Mouse (Mus musculus) left cerebral cortex, postnatal 14 days (tissue): ENCODE measurements around the gene Thsd7a. TPM values are rescaled to one million over a fixed set of nuclear protein-coding genes. Genes with fewer than 3 reads are reported as not detected.

ENCODE experiments used
- DNase-seq, 2 experiments: peaks; one replicate each; pipeline ENCODE4 v3.0.0; 2021 to 2022; ENCODE audit warnings: low spot score in 2 of 2, mixed read lengths in 1 of 2
- intact Hi-C: fragments of 180-260 bp; cut with DNase I; formaldehyde crosslinking; loops from one replicate; pipeline ENCODE4 v1.15.1; 2025
- total RNA-seq, 2 experiments: library from RNA; stranded (reverse); gene quantifications; 2 replicates each; pipeline ENCODE4 v1.2.3; 2021

Gene Thsd7a
- total RNA-seq, 2 experiments from 2014 or later = 48.0 to 58.4 TPM

DNA sequence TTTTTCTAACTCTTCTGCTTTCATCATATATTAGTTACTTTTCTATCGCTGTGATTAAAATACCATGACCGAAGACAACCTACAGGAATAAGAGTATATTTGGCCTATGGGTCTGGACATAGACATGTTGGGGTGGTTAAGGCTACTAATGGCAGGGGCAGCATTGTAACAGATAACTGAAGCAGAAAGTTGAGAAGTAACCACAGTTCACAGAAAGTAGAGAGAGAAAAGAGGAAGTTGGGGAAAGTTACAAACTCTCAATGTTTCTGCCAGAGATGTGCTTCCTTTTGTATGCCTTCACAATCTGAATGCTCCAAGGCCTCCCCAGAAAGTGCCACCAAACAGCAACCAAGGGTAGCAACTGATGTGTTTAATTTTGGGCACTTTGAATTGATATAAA is 303.7 kb downstream of the Thsd7a start:
- DNase-seq = no peak
- intact Hi-C loops = no loop called here

DNA sequence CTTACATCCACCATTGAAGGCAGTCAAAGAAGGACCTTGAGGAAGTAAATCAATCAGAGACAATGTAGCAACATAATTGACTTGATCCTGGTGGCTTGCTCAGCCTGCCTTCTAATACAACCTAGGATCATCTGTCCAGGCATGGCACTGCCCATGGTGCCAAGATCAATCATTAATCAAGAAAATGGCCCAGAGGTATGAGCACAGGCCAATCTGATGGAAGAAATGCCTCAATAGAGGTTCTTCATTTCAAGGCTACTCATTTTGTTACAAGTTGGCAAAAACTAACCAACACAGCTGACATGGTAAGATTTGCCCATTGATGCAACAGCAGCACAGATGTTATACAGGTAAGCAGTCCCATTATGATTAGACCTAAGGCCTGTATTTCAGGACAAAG is 309.6 kb downstream of the Thsd7a start:
- intact Hi-C loops = no loop called here

DNA sequence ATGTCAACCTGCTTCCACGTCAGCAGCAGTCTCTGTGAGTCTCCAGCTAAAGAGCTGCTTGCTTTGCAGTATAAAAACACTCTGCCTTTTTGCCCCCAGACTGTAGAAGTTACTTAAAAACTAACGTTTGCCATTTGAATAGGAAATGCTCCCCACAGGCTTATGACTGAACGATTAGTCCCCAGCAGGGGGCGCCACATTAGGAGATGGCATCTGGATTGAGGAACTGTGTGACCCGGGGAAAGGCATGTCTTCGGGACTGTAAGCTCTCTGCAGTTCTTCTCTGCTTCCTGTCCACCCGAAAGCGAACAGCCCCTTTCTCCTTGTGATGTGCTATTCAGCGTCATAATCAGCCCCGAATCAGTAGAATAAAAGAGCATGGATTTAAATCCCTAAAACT is 330.1 kb downstream of the Thsd7a start:
- peak in 1 of 2 experiments; percentile 3 for DNase-seq
- intact Hi-C loops = no loop called here

More for the DNA sequence above, 309.6 kb downstream of the Thsd7a start:
- no peak for DNase-seq

- intact Hi-C loops = no loop called here
- no peak for DNase-seq
These were observed 332.2 kb downstream of the Thsd7a start for GRCm38 (mm10) chr6:12416976-12417375.

- DNase-seq = no peak
- intact Hi-C loops = no loop called here
These were observed 344.8 kb downstream of the Thsd7a start for GRCm38 (mm10) chr6:12404441-12404840.

DNA sequence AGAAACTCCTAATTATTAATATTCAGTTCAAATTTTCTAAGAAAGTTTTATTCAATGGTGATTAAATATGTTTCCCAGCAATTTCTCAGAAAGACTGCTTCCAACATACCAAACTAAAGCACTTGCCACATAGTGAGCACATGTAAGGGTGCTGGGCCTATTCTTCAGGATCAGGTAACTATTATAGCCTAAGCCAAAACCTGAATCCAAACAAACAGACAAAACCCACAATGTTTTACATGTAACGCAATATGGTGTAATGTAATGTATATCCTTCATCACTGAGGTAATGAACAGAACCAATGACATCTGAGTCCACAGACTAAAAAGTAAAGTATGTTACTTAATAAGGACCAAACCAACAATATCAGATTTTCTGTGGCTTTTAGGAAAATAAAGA is 346.2 kb downstream of the Thsd7a start:
- intact Hi-C loops = no loop called here
- DNase-seq = no peak

DNA sequence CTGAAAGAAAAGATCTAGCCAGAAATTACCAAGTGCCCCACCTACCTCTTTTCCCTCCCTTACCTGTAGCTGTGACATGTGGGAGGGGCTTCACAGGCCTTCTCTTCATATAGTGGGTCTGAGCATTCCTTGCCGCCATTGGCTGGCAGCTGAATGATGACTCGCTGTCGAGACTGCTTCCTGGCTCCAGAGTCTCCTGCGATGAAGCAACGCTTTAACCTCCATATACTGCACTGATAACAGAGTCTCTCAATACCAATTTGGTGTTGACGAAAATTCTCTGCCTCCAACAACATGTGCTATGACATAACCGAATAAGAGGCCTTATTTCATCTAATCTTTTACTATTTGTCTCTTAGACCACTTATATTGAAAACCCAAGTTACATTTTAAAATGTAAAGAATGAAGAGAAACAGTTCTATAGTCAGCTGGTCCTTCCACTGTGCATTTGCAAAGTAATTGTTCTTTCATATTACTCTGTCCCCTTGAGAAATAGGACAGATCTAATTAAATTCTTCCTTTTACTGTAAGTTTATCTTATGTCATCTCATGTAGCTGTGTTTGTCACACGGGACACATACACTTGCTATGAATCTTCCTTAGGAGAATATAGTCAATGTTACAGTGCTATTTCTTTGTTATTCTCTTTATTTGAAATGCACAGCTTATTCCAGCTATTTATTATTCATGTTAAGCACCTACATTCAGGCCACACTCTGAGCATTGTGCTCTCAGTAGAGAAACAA is 351.3 kb downstream of the Thsd7a start:
- intact Hi-C loops = no loop called here
- DNase-seq = no peak

GRCm38 (mm10) chr6:12393574-12394380 is 355.4 kb downstream of the Thsd7a start:
- intact Hi-C loops = no loop called here
- DNase-seq = no peak

- DNase-seq = no peak
- intact Hi-C loops = no loop called here
These were observed 362.5 kb downstream of the Thsd7a start for GRCm38 (mm10) chr6:12386731-12387130.

DNA sequence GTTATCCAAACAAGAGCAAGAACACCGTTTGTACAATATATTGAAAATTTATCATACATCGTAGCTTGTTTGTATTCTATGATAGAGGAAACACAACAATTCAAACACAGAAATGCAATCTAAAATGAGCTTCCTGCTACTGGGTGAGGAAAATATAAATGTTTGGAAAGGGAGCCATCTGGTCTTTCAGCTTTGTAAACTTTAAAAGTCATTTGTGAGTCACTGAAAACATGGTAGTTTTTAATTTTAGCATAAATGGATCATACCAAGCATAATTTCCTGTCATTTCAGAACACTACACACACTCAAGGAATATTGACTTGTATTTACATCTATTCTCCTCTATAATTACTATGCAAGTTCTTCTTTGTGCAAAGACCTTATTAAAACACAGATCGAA is 363.6 kb downstream of the Thsd7a start:
- peak in 1 of 2 experiments; percentile 12 for DNase-seq
- intact Hi-C loops = no loop called here

GRCm38 (mm10) chr6:12381136-12381778 is 368.0 kb downstream of the Thsd7a start:
- intact Hi-C loops = no loop called here
- DNase-seq = peak; percentile 48 to 68

GRCm38 (mm10) chr6:12380717-12381116 is 368.5 kb downstream of the Thsd7a start:
- DNase-seq = no peak
- intact Hi-C loops = no loop called here

- no peak for DNase-seq
- intact Hi-C loops = no loop called here
These were observed 390.5 kb downstream of the Thsd7a start for GRCm38 (mm10) chr6:12358737-12359136.

DNA sequence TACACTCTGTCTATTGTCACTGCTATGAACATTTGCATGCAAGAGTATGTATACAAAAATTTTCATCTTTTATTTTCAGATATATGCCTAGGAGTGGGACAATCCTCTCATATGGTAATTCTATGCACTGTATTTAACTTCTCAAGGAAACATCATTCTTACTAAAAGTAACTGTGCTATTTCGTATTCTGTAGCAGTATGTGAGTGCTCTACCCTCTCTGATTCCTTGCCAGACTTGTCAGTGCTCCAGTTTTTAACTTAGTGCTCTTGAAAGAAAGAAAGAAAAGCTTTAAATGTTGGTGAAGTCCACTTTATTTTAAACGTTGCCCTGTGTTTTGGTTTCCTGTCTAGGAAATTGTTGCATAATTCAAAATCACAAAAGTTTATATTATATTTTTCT is 395.6 kb downstream of the Thsd7a start:
- intact Hi-C loops = loop anchor here (5.0 kb wide), 2 partner anchors 394 to 679 kb away; partner anchors contain the start of gene Thsd7a
- DNase-seq = peak in 1 of 2 experiments; percentile 18

DNA sequence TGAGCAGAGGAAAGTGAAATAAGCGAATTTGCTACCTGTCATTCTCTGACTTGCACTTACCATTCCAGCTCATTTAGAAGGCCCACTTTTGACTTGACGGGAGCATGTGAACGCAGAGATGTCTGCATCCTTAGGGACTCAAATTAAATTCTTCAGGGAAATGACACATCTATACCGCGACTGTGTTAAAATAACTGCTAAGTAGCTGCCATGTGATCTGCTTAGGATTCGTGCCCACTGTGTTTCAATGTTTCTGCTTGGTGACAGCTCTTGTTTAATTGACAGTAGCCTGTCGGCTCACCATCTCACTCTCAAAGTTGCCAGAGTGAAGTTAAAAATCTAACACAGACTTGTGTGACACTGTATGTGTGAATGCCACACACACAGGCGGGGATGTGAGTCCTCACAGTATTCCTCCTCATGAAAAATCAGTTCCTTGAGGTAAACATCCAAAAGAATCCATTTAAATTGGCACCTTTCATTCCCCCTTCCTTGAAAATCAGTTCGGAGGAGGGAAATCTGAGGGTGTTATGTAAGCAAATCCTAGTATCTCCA is 397.0 kb downstream of the Thsd7a start:
- intact Hi-C loops = loop anchor here (5.0 kb wide), 2 partner anchors 395 to 680 kb away; partner anchors contain the start of gene Thsd7a

GRCm38 (mm10) chr6:12350753-12351152 is 398.5 kb downstream of the Thsd7a start:
- peak; percentile 59 to 69 for DNase-seq
- intact Hi-C loops = loop anchor here (5.0 kb wide), 2 partner anchors 397 to 682 kb away; partner anchors contain the start of gene Thsd7a

More for the DNA sequence above, 397.0 kb downstream of the Thsd7a start:
- DNase-seq = peak in 1 of 2 experiments; percentile 29

GRCm38 (mm10) chr6:12349105-12349759 is 400.0 kb downstream of the Thsd7a start:
- intact Hi-C loops = loop anchor here (2.0 kb wide), 1 partner anchor 804 kb away; no protein-coding TSS in a partner anchor

GRCm38 (mm10) chr6:12348667-12349066 is 400.5 kb downstream of the Thsd7a start:
- intact Hi-C loops = loop anchor here (2.0 kb wide), 1 partner anchor 804 kb away; no protein-coding TSS in a partner anchor
- no peak for DNase-seq

More at GRCm38 (mm10) chr6:12349105-12349759, 400.0 kb downstream of the Thsd7a start:
- no peak for DNase-seq
